Mouse (Mus musculus): ENCODE results near the gene Acod1.

DNA sequence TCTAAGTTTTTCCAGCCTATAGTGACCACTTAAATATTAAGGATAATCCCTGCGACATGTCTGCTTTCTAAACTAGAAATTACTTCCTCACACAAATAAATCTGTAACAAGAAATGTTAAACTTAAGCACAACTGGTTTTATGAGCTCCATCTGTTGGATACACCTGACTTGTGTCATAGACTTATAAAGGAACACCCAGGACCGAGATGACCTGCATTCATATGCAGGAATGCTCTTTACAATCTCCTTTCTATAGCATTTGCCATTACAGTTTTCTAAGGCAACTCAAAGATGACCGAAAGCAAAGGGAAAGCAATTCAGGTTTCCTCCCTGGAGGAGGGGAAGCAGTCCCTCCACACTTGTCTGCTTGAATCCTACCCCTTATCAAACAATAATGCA lies 46.5 kb downstream of the Acod1 start:
- TF ChIP-seq CTCF (IDR thresholded peaks at IDR 0.05; ENCODE audit: low read depth) (no peak), EP300 (optimal IDR thresholded peaks at IDR 0.05) (no peak)
